Mouse (Mus musculus) embryonic facial prominence, embryonic 11.5 days (tissue): Measurements from ENCODE around the gene Tpp1. TPM values are rescaled to one million over a fixed set of nuclear protein-coding genes. Genes with fewer than 3 reads are reported as not detected.
"Not testable (repeated sequence)": the region's sequence is repeated elsewhere in the genome, so short reads cannot be mapped to it uniquely, and the experiment has no call there.

ENCODE experiments used
- ATAC-seq: fragments of 200-750 bp; cut with Nextera tagmentation; replicated peaks from 2 replicates; pipeline ENCODE4 v1.8.0; 2017; ENCODE audit warnings: low read depth; ENCODE audit not compliant: insufficient number of reproducible peaks, low FRiP score, low TSS enrichment
- DNase-seq: peaks from one replicate; pipeline ENCODE4 v3.0.0-alpha.2; 2015; ENCODE audit warnings: low spot score
- H3K27ac ChIP-seq: fragments of 300-500 bp; sonication (generic); replicated peaks from 2 replicates; pipeline ENCODE4 v1.5.1; 2014; ENCODE audit warnings: mild to moderate bottlenecking, low read depth, low read length, control low read depth
- H3K27me3 ChIP-seq: fragments of 300-500 bp; sonication (generic); 2 replicates; pipeline ENCODE4 v1.6.1; 2014; ENCODE audit warnings: mild to moderate bottlenecking, low read length, moderate library complexity, mixed read lengths; ENCODE audit not compliant: control insufficient read depth, insufficient read depth
- H3K36me3 ChIP-seq: fragments of 300-500 bp; sonication (generic); replicated peaks from 2 replicates; pipeline ENCODE4 v1.6.1; 2014; ENCODE audit warnings: low read depth, mild to moderate bottlenecking, low read length, moderate library complexity, mixed read lengths; ENCODE audit not compliant: control insufficient read depth, insufficient read depth
- H3K4me1 ChIP-seq: fragments of 300-500 bp; sonication (generic); 2 replicates; pipeline ENCODE4 v1.6.1; 2014; ENCODE audit warnings: low read length, mixed read lengths; ENCODE audit not compliant: control insufficient read depth, insufficient read depth
- H3K4me2 ChIP-seq: fragments of 300-500 bp; sonication (generic); 2 replicates; pipeline ENCODE4 v1.6.1; 2014; ENCODE audit warnings: low read depth, mild to moderate bottlenecking, control low read depth, low read length, moderate library complexity
- H3K4me3 ChIP-seq: fragments of 300-500 bp; sonication (generic); 2 replicates; pipeline ENCODE4 v1.5.1; 2014; ENCODE audit warnings: low read depth, low read length, control low read depth
- H3K9ac ChIP-seq: fragments of 300-500 bp; sonication (generic); replicated peaks from 2 replicates; pipeline ENCODE4 v1.6.1; 2014; ENCODE audit warnings: mild to moderate bottlenecking, control low read depth, low read length
- H3K9me3 ChIP-seq: fragments of 300-500 bp; sonication (generic); replicated peaks from 2 replicates; pipeline ENCODE4 v1.6.1; 2016; ENCODE audit warnings: mild to moderate bottlenecking, low read length, inconsistent platforms, mixed read lengths; ENCODE audit not compliant: control insufficient read depth
- WGBS: fragments of 180-500 bp; shearing (Covaris S2); extraction: QIAGEN DNeasy Blood & Tissue Kit; methylation state at CpG from one replicate; pipeline ENCODE4 v1.1.7; 2014; 5-methylcytosine and 5-hydroxymethylcytosine counted together
- polyA plus RNA-seq: library from polyadenylated mRNA; unstranded; fragments of >200 nt; fragmentation: Nextera tagmentation; extraction: Ambion mirVana; gene quantifications from 2 replicates; pipeline ENCODE4 v1.2.1, GENCODE M21; 2014

Tpp1 gene
- polyA plus RNA-seq, 1 experiment from 2014 or later, result 38.1 TPM

- H3K9me3 ChIP-seq, result no peaks in the 10 kb centered on the region
- H3K4me3 ChIP-seq, result no peak overlapping the region
- no peaks in the 10 kb centered on the region for H3K27me3 ChIP-seq
- H3K4me1 ChIP-seq, result no peaks in the 10 kb centered on the region
- ATAC-seq (peak; percentile 10; the same call in 1 of the 2 replicates), DNase-seq (no peak)
- no peak overlapping the region for H3K9ac ChIP-seq
- H3K4me2 ChIP-seq, result peak overlapping the region; percentile 10; the same call in 1 of the 2 replicates
- WGBS, result 93% methylated on average over 2 of the region's 2 CpGs
- peaks cover 9% of the 10 kb centered on the region for H3K36me3 ChIP-seq
- no peak overlapping the region for H3K27ac ChIP-seq
These were observed 681 bp upstream of the Tpp1 start for GRCm38 (mm10) chr7:105752716-105753115.

GRCm38 (mm10) chr7:105747776-105748175, 4.3 kb downstream of the Tpp1 start:
- H3K27ac ChIP-seq, result no peak overlapping the region
- 71% methylated on average over 2 of the region's 2 CpGs for WGBS
- no peaks in the 10 kb centered on the region for H3K4me1 ChIP-seq
- no peak overlapping the region for H3K4me3 ChIP-seq
- no peaks in the 10 kb centered on the region for H3K27me3 ChIP-seq
- no peaks in the 10 kb centered on the region; the same call in 1 of the 2 replicates for H3K36me3 ChIP-seq
- no peak overlapping the region for H3K9ac ChIP-seq
- ATAC-seq (no peak), DNase-seq (no peak)
- no peak overlapping the region for H3K4me2 ChIP-seq
- no peaks in the 10 kb centered on the region for H3K9me3 ChIP-seq

- 0% methylated on average over 58 of the region's 67 CpGs for WGBS
- H3K9me3 ChIP-seq, result no peaks in the 10 kb centered on the region
- peaks cover 3% of the 10 kb centered on the region; the same call in 1 of the 2 replicates for H3K36me3 ChIP-seq
- peak within 1 kb of the TSS; percentile 82 for H3K9ac ChIP-seq
- peak within 1 kb of the TSS; percentile 95 for H3K4me3 ChIP-seq
- peak within 1 kb of the TSS; percentile 86 for H3K4me2 ChIP-seq
- DNase-seq (peak; percentile 94), ATAC-seq (peak; percentile 97)
- H3K27ac ChIP-seq, result 0 out of 2 replicates have a peak within 1 kb of the TSS, but pooled peaks have one; percentile 16
- no peaks in the 10 kb centered on the region for H3K4me1 ChIP-seq
- H3K27me3 ChIP-seq, result no peaks in the 10 kb centered on the region
These were observed 8.0 kb downstream of the Tpp1 start, which contains the start of gene Taf10 for GRCm38 (mm10) chr7:105743926-105744590. Gene Taf10, minus strand, starts transcription at chr7:105744361.

- Histone ChIP-seq H3K4me3 (peak overlapping the region; percentile 95), H3K9ac (peak overlapping the region; percentile 82), H3K4me2 (peak overlapping the region; percentile 86)
- H3K27ac ChIP-seq, H3K4me1 ChIP-seq, DNase-seq, H3K9me3 ChIP-seq, H3K27me3 ChIP-seq, H3K36me3 ChIP-seq: not testable (repeated sequence)
- 33% methylated on average over 20 of the region's 20 CpGs for WGBS
- 0 out of 2 replicates have a peak, but pooled peaks have one; percentile 0 for ATAC-seq
These were observed 8.6 kb downstream of the Tpp1 start for GRCm38 (mm10) chr7:105743246-105743925.

GRCm38 (mm10) chr7:105742539-105743215, 9.4 kb downstream of the Tpp1 start:
- 82% methylated on average over 7 of the region's 7 CpGs for WGBS
- not testable (repeated sequence) for DNase-seq, H3K9me3 ChIP-seq, H3K4me1 ChIP-seq, H3K27ac ChIP-seq, H3K4me3 ChIP-seq, H3K27me3 ChIP-seq, H3K9ac ChIP-seq, H3K36me3 ChIP-seq, ATAC-seq, H3K4me2 ChIP-seq

- 89% methylated on average over 9 of the region's 9 CpGs for WGBS
- no peak for DNase-seq
- H3K4me2 ChIP-seq, result no peak overlapping the region
These were observed 10.1 kb downstream of the Tpp1 start for GRCm38 (mm10) chr7:105741978-105742377.

GRCm38 (mm10) chr7:105740851-105741250, 11.2 kb downstream of the Tpp1 start:
- WGBS, result 88% methylated on average over 6 of the region's 6 CpGs

More at GRCm38 (mm10) chr7:105741978-105742377, 10.1 kb downstream of the Tpp1 start:
- no peak overlapping the region for H3K9ac ChIP-seq
- H3K27me3 ChIP-seq, result no peaks in the 10 kb centered on the region
- H3K9me3 ChIP-seq, result no peaks in the 10 kb centered on the region
- peaks cover 3% of the 10 kb centered on the region; the same call in 1 of the 2 replicates for H3K36me3 ChIP-seq
- no peaks in the 10 kb centered on the region for H3K4me1 ChIP-seq
- ATAC-seq, result no peak
- no peak overlapping the region for H3K4me3 ChIP-seq
- H3K27ac ChIP-seq, result no peak overlapping the region

More at GRCm38 (mm10) chr7:105740851-105741250, 11.2 kb downstream of the Tpp1 start:
- Histone ChIP-seq H3K27me3 (no peaks in the 10 kb centered on the region), H3K4me1 (no peaks in the 10 kb centered on the region), H3K9me3 (no peaks in the 10 kb centered on the region), H3K4me2 (no peak overlapping the region), H3K9ac (no peak overlapping the region), H3K36me3 (peaks cover 3% of the 10 kb centered on the region; the same call in 1 of the 2 replicates), H3K4me3 (no peak overlapping the region), H3K27ac (no peak overlapping the region)
- ATAC-seq, result no peak
- DNase-seq, result no peak
